Mouse (Mus musculus) urinary bladder, postnatal 10 days (tissue): ENCODE data around the gene Tbc1d8.

Experiments used
- DNase-seq: peaks from one replicate; pipeline ENCODE4 v3.0.0; 2022; ENCODE audit warnings: low spot score

Gene Tbc1d8

GRCm38 (mm10) chr1:39362515-39362893 is 116.1 kb downstream of the Tbc1d8 start:
- DNase-seq: no peak

GRCm38 (mm10) chr1:39361754-39362514 is 116.6 kb downstream of the Tbc1d8 start:
- no peak for DNase-seq

GRCm38 (mm10) chr1:39349427-39349826 is 129.1 kb downstream of the Tbc1d8 start:
- DNase-seq: no peak

GRCm38 (mm10) chr1:39349001-39349400 is 129.6 kb downstream of the Tbc1d8 start:
- no peak for DNase-seq

GRCm38 (mm10) chr1:39344981-39345600 is 133.5 kb downstream of the Tbc1d8 start:
- no peak for DNase-seq

GRCm38 (mm10) chr1:39343242-39343641 is 135.3 kb downstream of the Tbc1d8 start:
- DNase-seq: no peak

GRCm38 (mm10) chr1:39341807-39342206 is 136.7 kb downstream of the Tbc1d8 start:
- no peak for DNase-seq

GRCm38 (mm10) chr1:39340647-39341046 is 137.9 kb downstream of the Tbc1d8 start:
- no peak for DNase-seq

- DNase-seq: no peak
Measured at GRCm38 (mm10) chr1:39340156-39340555, 138.4 kb downstream of the Tbc1d8 start.

- DNase-seq: no peak
Measured at GRCm38 (mm10) chr1:39339455-39339854, 139.1 kb downstream of the Tbc1d8 start.

GRCm38 (mm10) chr1:39338831-39339230 is 139.7 kb downstream of the Tbc1d8 start:
- DNase-seq: no peak

GRCm38 (mm10) chr1:39336788-39337187 is 141.8 kb downstream of the Tbc1d8 start:
- DNase-seq: no peak

- no peak for DNase-seq
Measured at GRCm38 (mm10) chr1:39335561-39336196, 142.9 kb downstream of the Tbc1d8 start.

- no peak for DNase-seq
Measured at GRCm38 (mm10) chr1:39332456-39332855, 146.1 kb downstream of the Tbc1d8 start.

- no peak for DNase-seq
Measured at GRCm38 (mm10) chr1:39330857-39331594, 147.5 kb downstream of the Tbc1d8 start.

GRCm38 (mm10) chr1:39327546-39327945 is 151.0 kb downstream of the Tbc1d8 start:
- DNase-seq: no peak

- no peak for DNase-seq
Measured at GRCm38 (mm10) chr1:39325228-39325627, 153.3 kb downstream of the Tbc1d8 start.

- no peak for DNase-seq
Measured at GRCm38 (mm10) chr1:39321954-39322353, 156.6 kb downstream of the Tbc1d8 start.
